Mouse (Mus musculus) ES-E14 (cell line): ENCODE measurements at regions not wholly inside any gene's neighbourhood (a gene's known extent, or its start where the extent isn't known, plus 50 kb on each side); places are given as distances from the start of the nearest gene placed in this dataset.

ENCODE experiments used
- CHD2 ChIP-seq: IDR thresholded peaks from 2 replicates; pipeline ENCODE4 v1.6.1; 2014; ENCODE audit warnings: mild to moderate bottlenecking, low read depth, low read length, inconsistent platforms
- HCFC1 ChIP-seq: IDR thresholded peaks from 2 replicates; pipeline ENCODE4 v1.6.1; 2012; ENCODE audit warnings: low read length, inconsistent platforms, borderline replicate concordance; ENCODE audit not compliant: insufficient read depth
- MAFK ChIP-seq: IDR thresholded peaks from 2 replicates; pipeline ENCODE4 v1.6.1; 2014; ENCODE audit warnings: mild to moderate bottlenecking, low read depth, low read length, inconsistent platforms; ENCODE audit not compliant: insufficient read depth
- ZC3H11A ChIP-seq: IDR thresholded peaks from 2 replicates; pipeline ENCODE4 v1.6.1; 2012; ENCODE audit warnings: low read depth, mild to moderate bottlenecking, inconsistent platforms, low read length, borderline replicate concordance
- ZNF384 ChIP-seq: IDR thresholded peaks from 2 replicates; pipeline ENCODE4 v1.6.1; 2012; ENCODE audit warnings: low read depth, low read length, inconsistent platforms

DNA sequence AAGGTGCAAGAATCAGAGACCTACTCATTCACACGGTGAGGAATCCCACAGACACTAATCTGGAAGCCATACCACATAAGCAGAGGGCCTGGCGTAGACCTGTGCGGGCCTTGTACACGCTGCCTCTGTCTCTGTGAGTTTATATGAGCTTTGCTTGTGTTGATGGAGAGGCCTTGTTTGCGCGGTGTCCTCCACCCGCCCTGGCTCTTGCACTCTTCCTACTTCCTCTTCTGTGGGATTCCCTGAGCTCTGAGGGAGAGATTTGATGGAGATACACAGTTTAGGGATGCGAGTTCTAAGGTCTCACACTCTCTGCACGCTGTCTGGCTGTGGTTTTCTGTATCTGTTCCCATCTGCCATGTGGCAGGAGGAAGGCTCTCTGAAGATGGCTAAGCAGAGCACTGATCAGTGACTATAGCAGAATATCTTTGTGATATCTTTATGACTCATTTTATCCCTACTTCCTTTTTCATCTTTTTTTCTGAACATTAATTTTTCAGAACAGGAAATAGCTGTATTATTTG, 287.7 kb downstream of the Etnk1 start:
- TF ChIP-seq HCFC1: no peak
- TF ChIP-seq MAFK: no peak
- TF ChIP-seq CHD2: no peak
- no peak for TF ChIP-seq ZNF384
- TF ChIP-seq ZC3H11A: no peak
